Mouse (Mus musculus): ENCODE data around the gene Meis1. TPM values are rescaled to one million over a fixed set of nuclear protein-coding genes. Genes with fewer than 3 reads are reported as not detected.

Meis1 gene
- polyA plus RNA-seq, 1 experiment from 2014 or later, result 178 TPM

DNA sequence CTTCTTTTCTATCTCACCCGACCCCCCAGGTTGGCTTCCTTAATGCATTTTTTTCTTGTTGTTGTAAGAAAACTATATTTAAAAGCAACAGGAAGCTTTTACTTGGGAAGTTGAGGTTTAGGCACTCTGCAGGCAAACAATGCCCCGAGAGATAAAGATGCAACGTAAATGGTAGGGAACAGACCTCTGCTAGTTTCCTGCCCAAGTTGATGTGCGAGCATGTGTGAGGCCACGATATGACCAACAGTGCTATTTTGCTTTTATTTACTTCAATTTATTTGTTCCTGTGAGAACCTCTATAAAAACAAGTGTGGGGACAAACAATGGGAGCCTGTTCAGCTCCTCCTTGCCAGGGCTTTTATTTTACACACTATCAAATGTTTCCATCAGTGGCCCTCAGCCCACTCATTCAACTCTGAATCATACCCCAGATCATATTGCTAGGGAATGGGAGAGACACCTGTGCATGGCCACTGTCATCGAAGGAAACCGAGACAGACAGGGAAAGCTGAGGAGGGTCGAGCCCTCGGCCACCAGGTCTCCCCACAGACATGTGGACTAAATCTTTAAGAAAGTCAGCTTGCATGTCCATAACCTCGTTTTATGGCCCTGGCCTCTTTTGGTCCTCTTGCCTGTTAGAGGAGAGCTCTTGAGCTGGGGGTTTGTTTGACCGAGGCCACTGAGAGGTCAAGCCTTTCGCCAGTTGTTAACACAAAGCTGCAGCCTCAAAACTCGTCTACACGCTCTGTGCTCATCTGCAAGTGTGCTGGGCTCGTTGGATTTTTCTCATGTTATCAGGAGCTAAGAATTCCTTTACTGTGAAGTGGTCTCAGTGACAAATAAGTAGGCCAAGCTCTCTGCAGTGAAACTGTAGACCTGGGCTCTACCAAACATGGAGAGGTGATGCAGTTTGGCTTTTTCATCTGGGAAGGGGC lies 55.3 kb downstream of the Meis1 start:
- no peak overlapping the region for H3K27ac ChIP-seq
- H3K4me1 ChIP-seq (replicated peaks; ENCODE audit: control insufficient read depth, insufficient read depth, low read length), result peaks cover 19% of the 10 kb centered on the region
- no peak overlapping the region for H3K4me2 ChIP-seq (replicated peaks)
- no peaks in the 10 kb centered on the region for H3K27me3 ChIP-seq (ENCODE audit: control insufficient read depth, insufficient read depth, low read length)
- 58% methylated on average over 15 of the region's 15 CpGs for WGBS
- no peak for DNase-seq (ENCODE audit: low spot score)
- H3K9ac ChIP-seq, result no peak overlapping the region
- no peaks in the 10 kb centered on the region for H3K9me3 ChIP-seq (ENCODE audit: control insufficient read depth, low read length)
- no peak for ATAC-seq (ENCODE audit: low FRiP score)
- no peak overlapping the region for H3K4me3 ChIP-seq (replicated peaks; ENCODE audit: low read length)
- peaks cover 14% of the 10 kb centered on the region for H3K36me3 ChIP-seq (replicated peaks; ENCODE audit: control insufficient read depth, insufficient read depth)

DNA sequence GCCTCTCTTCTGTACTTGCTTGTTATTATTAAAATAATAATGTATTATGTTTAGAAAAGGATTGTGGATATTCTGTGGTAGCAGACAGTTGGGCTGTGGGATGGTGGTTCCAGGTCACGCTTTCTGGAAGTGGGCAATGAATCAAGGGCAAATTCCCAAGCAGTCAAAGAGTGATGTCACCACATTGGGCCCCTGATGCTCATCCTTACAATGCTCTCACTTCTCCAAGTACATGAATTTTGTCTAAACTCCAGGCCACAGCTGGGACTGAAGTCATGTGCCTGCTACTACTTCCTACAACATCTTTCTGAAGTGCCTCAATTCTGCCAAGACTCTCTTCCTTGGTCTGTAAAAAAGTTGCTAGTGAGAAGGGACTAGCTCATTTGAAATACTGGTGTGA lies 59.3 kb downstream of the Meis1 start:
- Histone ChIP-seq H3K27me3 (ENCODE audit: control insufficient read depth, insufficient read depth, low read length) (no peaks in the 10 kb centered on the region), H3K27ac (no peak overlapping the region), H3K4me1 (replicated peaks; ENCODE audit: control insufficient read depth, insufficient read depth, low read length) (peaks cover 24% of the 10 kb centered on the region), H3K9me3 (ENCODE audit: control insufficient read depth, low read length) (no peaks in the 10 kb centered on the region), H3K4me3 (replicated peaks; ENCODE audit: low read length) (no peak overlapping the region), H3K9ac (no peak overlapping the region), H3K36me3 (replicated peaks; ENCODE audit: control insufficient read depth, insufficient read depth) (peaks cover 7% of the 10 kb centered on the region), H3K4me2 (replicated peaks) (no peak overlapping the region)
- no peak for DNase-seq (ENCODE audit: low spot score)
- 89% methylated on average over 1 of the region's 1 CpGs for WGBS
- ATAC-seq (ENCODE audit: low FRiP score), result no peak

DNA sequence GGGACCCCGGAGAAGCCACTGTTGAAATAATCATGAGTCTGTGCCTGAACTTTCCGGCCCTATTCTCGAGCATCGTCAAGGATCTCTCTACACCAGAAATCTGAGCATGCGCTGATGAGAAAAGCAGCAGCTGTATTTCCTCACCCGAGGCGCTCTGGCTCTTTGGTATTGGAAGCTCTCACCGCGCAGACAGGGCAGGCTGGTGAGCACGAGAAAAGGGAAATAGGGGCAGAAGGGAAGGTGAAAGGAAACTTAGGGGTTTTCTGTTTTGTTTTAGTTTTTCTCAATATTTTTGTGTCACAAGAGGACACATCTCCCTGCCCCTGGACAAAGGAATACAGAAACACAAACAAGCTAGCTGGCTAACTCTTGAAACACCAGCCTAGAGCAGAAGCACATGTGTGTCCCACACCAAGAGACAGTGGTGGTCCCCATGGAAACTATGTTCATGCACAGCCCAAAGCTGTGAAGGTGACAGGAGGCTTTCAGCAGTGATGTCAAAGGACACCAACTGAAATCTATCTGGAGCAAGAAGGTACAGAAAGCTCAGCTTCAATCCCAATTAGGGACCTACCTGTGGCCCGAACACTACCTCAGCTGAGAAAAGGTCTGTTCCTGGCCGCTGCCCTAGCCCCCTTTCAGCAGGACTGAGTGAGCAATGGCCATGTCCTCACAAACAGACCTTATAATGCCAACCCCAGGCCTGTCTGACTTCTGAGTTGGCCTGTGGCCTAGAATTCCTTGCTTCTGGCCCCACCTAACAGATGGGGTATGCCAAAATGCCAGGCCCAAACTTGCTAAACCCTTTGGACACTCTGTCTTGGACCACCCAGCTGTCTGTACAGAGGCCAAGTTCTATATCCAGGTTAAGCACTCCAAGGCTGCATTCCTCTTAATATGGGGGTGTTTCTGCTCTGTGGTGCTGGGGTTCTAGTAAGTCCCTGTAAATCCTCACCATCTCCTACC lies 60.7 kb downstream of the Meis1 start:
- no peaks in the 10 kb centered on the region; the same call in 1 of the 2 replicates for H3K36me3 ChIP-seq (replicated peaks; ENCODE audit: control insufficient read depth, insufficient read depth)
- H3K27ac ChIP-seq, result peak overlapping the region; percentile 47
- ATAC-seq (ENCODE audit: low FRiP score) (peak; percentile 34; the same call in 1 of the 2 replicates), DNase-seq (ENCODE audit: low spot score) (no peak)
- H3K4me3 ChIP-seq (replicated peaks; ENCODE audit: low read length), result no peak overlapping the region
- peak overlapping the region; percentile 34 for H3K4me2 ChIP-seq (replicated peaks)
- 0 out of 2 replicates have a peak, but pooled peaks cover 21% of the 10 kb centered on the region for H3K4me1 ChIP-seq (replicated peaks; ENCODE audit: control insufficient read depth, insufficient read depth, low read length)
- H3K9ac ChIP-seq, result no peak overlapping the region
- WGBS, result 52% methylated on average over 12 of the region's 12 CpGs
- H3K27me3 ChIP-seq (ENCODE audit: control insufficient read depth, insufficient read depth, low read length), result no peaks in the 10 kb centered on the region
- no peaks in the 10 kb centered on the region for H3K9me3 ChIP-seq (ENCODE audit: control insufficient read depth, low read length)

DNA sequence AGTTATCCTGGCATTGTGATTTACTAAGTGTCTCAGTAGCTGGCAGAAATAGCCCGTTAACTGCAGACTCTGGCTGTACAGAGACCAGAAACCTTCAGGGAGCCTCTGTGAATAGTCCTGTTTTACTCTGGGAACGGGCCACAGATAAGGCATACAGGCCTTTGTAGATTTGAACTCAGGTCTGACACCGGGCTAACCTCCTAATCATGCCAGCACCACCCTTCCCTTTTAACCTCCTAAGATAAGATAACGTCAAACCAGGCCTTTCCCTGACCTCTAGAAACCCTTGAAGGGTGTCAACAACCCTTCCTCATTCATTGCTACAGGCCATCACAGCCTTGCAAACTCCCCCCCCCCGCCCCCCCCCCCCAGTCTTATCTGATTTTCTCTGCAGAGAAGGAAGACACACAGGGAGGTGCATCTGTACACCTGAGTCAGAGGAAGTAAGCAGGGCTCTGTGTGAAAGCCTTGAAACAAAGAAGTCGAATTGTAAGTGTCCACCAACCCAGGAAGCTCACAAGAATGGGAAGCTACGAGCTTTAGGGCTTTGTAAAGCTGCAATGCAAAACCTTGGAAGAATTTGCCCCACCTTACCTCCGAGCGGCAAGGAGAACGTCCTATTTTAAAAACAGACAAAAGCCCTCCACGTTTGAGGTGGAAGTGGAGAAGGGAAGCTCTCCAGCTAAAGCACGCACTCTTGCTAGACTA lies 61.5 kb downstream of the Meis1 start:
- Histone ChIP-seq H3K4me2 (replicated peaks) (peak overlapping the region; percentile 34), H3K4me1 (replicated peaks; ENCODE audit: control insufficient read depth, insufficient read depth, low read length) (0 out of 2 replicates have a peak, but pooled peaks cover 21% of the 10 kb centered on the region), H3K9me3 (ENCODE audit: control insufficient read depth, low read length) (no peaks in the 10 kb centered on the region), H3K27ac (peak overlapping the region; percentile 47; the same call in 1 of the 2 replicates), H3K27me3 (ENCODE audit: control insufficient read depth, insufficient read depth, low read length) (no peaks in the 10 kb centered on the region), H3K9ac (no peak overlapping the region), H3K36me3 (replicated peaks; ENCODE audit: control insufficient read depth, insufficient read depth) (peaks cover 3% of the 10 kb centered on the region; the same call in 1 of the 2 replicates), H3K4me3 (replicated peaks; ENCODE audit: low read length) (no peak overlapping the region)
- no peak for DNase-seq (ENCODE audit: low spot score)
- no peak for ATAC-seq (ENCODE audit: low FRiP score)
- WGBS, result 54% methylated on average over 12 of the region's 12 CpGs

DNA sequence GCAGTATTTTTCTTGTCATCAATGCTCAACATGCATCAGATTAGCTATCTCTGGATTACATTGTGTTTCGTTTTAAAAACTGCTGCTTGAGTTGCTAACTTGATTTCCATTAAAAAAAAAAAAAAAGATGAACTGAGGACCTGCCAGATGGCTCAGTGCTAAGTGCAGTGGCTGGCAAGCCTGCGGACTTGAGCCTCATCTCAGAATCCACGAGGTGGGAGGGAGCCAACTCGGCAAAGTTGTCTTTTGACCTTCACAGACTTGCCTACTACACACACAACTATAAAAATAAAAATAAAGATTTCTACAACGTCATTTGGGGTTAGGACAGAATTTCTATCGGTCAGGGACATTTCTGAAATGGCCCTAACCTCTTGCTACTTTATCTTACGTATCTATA lies 62.8 kb downstream of the Meis1 start:
- Histone ChIP-seq H3K27me3 (ENCODE audit: control insufficient read depth, insufficient read depth, low read length) (no peaks in the 10 kb centered on the region), H3K9me3 (ENCODE audit: control insufficient read depth, low read length) (no peaks in the 10 kb centered on the region), H3K27ac (no peak overlapping the region), H3K36me3 (replicated peaks; ENCODE audit: control insufficient read depth, insufficient read depth) (peaks cover 3% of the 10 kb centered on the region; the same call in 1 of the 2 replicates), H3K4me1 (replicated peaks; ENCODE audit: control insufficient read depth, insufficient read depth, low read length) (0 out of 2 replicates have a peak, but pooled peaks cover 21% of the 10 kb centered on the region), H3K4me3 (replicated peaks; ENCODE audit: low read length) (no peak overlapping the region), H3K4me2 (replicated peaks) (no peak overlapping the region), H3K9ac (no peak overlapping the region)
- DNase-seq (ENCODE audit: low spot score) (no peak), ATAC-seq (ENCODE audit: low FRiP score) (no peak)
- WGBS, result 72% methylated on average over 7 of the region's 7 CpGs

DNA sequence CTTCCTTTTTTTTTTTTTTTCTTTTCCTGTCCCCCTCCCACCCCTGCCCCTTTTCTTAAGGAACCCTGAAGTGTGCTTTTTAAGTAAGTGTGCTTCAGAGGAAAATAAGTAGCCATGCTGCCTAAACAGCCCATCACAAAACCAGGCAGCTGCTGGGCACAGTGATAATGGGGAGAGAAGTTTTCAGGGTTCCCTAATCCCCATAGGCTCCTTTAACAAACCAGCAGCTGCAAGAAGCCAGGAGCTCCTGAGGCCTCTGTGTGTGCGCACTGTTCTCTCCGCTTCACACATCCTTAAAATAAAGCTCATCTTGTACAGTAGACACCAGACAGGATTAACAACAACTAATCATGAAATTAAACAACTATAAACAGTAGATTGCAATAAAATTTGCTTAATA lies 63.9 kb downstream of the Meis1 start:
- ATAC-seq (ENCODE audit: low FRiP score) (no peak), DNase-seq (ENCODE audit: low spot score) (no peak)
- Histone ChIP-seq H3K4me3 (replicated peaks; ENCODE audit: low read length) (no peak overlapping the region), H3K9ac (no peak overlapping the region), H3K9me3 (ENCODE audit: control insufficient read depth, low read length) (no peaks in the 10 kb centered on the region), H3K27ac (no peak overlapping the region; the same call in 1 of the 2 replicates), H3K36me3 (replicated peaks; ENCODE audit: control insufficient read depth, insufficient read depth) (peaks cover 8% of the 10 kb centered on the region), H3K4me2 (replicated peaks) (no peak overlapping the region), H3K4me1 (replicated peaks; ENCODE audit: control insufficient read depth, insufficient read depth, low read length) (0 out of 2 replicates have a peak, but pooled peaks cover 23% of the 10 kb centered on the region), H3K27me3 (ENCODE audit: control insufficient read depth, insufficient read depth, low read length) (no peaks in the 10 kb centered on the region)
- WGBS, result 79% methylated on average over 2 of the region's 2 CpGs

DNA sequence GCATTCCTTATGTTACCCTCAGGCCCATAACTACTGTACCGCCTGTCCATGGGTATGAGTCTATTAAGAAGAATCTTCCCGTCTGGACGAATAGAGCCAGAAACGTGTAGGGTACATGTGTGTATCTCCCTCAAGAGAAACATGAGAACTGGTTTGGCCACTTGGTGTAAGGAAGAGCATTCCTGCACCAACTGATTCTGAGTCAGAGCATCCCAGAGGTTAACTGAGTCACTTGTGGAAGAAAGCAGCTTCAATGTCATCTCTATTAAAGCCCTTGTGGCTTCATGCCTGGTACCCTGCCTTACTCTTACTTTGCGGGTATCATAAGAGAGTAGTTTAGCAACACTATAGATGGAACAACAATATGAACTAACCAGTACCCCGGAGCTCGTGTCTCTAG lies 64.9 kb downstream of the Meis1 start:
- Histone ChIP-seq H3K36me3 (replicated peaks; ENCODE audit: control insufficient read depth, insufficient read depth) (peaks cover 8% of the 10 kb centered on the region; the same call in 1 of the 2 replicates), H3K4me1 (replicated peaks; ENCODE audit: control insufficient read depth, insufficient read depth, low read length) (0 out of 2 replicates have a peak, but pooled peaks cover 19% of the 10 kb centered on the region), H3K9ac (no peak overlapping the region), H3K4me2 (replicated peaks) (no peak overlapping the region), H3K27me3 (ENCODE audit: control insufficient read depth, insufficient read depth, low read length) (no peaks in the 10 kb centered on the region), H3K4me3 (replicated peaks; ENCODE audit: low read length) (no peak overlapping the region), H3K9me3 (ENCODE audit: control insufficient read depth, low read length) (no peaks in the 10 kb centered on the region), H3K27ac (no peak overlapping the region)
- DNase-seq (ENCODE audit: low spot score) (no peak), ATAC-seq (ENCODE audit: low FRiP score) (no peak)
- 89% methylated on average over 7 of the region's 7 CpGs for WGBS

DNA sequence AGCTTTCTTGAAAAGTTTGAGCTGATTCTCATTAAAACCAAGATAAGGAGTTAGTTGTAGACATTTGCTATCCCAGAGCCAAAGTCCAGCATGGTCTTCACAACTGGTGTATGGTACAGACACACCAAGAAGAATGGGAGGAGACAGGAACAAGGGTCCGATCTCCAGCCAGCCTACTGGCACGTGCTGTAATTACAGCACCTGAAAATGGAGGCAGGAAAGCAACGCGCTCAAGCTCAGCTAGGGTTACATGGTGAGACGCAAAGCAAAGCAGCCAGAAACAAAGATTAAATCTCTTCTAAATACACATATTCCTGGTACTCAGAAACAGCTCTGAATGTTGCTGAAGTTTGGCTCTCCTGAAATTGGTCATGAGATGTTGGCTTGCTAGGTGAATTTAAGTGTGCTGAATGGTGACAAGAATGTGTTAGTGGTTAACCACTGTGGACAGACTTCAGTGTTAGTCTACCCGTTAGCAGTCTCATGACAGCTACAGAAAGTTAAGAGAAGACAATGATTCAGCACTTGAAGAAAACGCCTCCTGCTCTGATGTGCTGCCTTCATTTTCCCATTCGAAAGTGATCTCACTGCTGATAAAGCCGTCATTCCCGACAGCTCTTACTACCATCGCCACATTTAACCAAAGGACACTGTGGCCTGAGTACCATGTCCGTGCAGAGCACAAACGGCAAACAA lies 70.0 kb downstream of the Meis1 start:
- Histone ChIP-seq H3K4me2 (replicated peaks) (no peak overlapping the region), H3K9ac (no peak overlapping the region), H3K27ac (no peak overlapping the region), H3K4me1 (replicated peaks; ENCODE audit: control insufficient read depth, insufficient read depth, low read length) (peaks cover 36% of the 10 kb centered on the region), H3K9me3 (ENCODE audit: control insufficient read depth, low read length) (no peaks in the 10 kb centered on the region), H3K36me3 (replicated peaks; ENCODE audit: control insufficient read depth, insufficient read depth) (peaks cover 12% of the 10 kb centered on the region), H3K27me3 (ENCODE audit: control insufficient read depth, insufficient read depth, low read length) (no peaks in the 10 kb centered on the region), H3K4me3 (replicated peaks; ENCODE audit: low read length) (no peak overlapping the region)
- 79% methylated on average over 13 of the region's 13 CpGs for WGBS
- ATAC-seq (ENCODE audit: low FRiP score) (no peak), DNase-seq (ENCODE audit: low spot score) (no peak)
